Mouse (Mus musculus): Measurements from ENCODE around the gene Hyal3.

DNA sequence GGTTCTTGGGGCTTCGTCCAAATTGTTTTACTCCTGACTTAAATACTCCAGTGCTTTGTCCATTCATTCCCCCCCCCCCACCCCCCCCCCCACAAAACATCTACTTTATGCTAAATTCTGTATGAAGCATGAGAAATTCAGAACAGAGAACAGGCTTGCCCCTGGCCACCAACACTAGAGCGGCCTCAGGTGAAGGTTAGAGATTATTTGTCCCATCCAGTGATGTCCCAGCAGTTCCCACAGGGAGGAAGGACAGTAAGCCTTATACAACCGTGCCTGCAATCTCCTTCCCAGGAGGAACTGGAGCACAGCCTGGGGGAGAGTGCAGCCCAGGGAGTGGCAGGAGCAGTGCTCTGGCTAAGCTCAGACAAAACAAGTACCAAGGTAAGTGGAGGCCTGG lies 2.0 kb upstream of the Hyal3 start, which contains the start of gene Naa80:
- no peak for TF ChIP-seq CTCF (IDR thresholded peaks at IDR 0.05)
- TF ChIP-seq EP300 (IDR thresholded peaks at IDR 0.05): no peak

Measured in lung, postnatal 0 days (tissue).